Mouse (Mus musculus) CH12.LX (cell line): ENCODE measurements at regions not wholly inside any gene's neighbourhood (a gene's known extent, or its start where the extent isn't known, plus 50 kb on each side); places are given as distances from the start of the nearest gene placed in this dataset.

Experiments used
- DNase-seq: peaks from one replicate; pipeline ENCODE4 v3.0.0-alpha.2; 2013; ENCODE audit errors: extremely low read depth
- H3K27ac ChIP-seq: 2 replicates; pipeline ENCODE4 v1.5.1; 2012; ENCODE audit warnings: low read depth, mild to moderate bottlenecking, control low read depth, moderate library complexity; ENCODE audit not compliant: insufficient read depth
- H3K27me3 ChIP-seq: replicated peaks from 2 replicates; pipeline ENCODE3; 2012; ENCODE audit warnings: inconsistent platforms
- H3K36me3 ChIP-seq, 2 experiments: replicated peaks in 1 of 2; 2 replicates each; pipeline versions ENCODE3 to v1.6.1; 2012; ENCODE audit warnings: inconsistent platforms in 1 of 2, low read length in 1 of 2, mild to moderate bottlenecking in 1 of 2, mixed read lengths in 1 of 2, moderate library complexity in 1 of 2; ENCODE audit not compliant: control insufficient read depth in 1 of 2, insufficient read depth in 1 of 2
- H3K4me1 ChIP-seq, 2 experiments: 2 replicates each; pipeline ENCODE4 v1.6.1; 2012; ENCODE audit warnings: inconsistent platforms in 1 of 2, moderate library complexity in 1 of 2; ENCODE audit not compliant: insufficient read depth in 2 of 2, control insufficient read depth in 1 of 2
- H3K4me2 ChIP-seq: 2 replicates; pipeline ENCODE4 v1.6.1; 2012; ENCODE audit warnings: low read depth, mild to moderate bottlenecking, control low read depth; ENCODE audit not compliant: poor library complexity, insufficient read depth, severe bottlenecking
- H3K4me3 ChIP-seq, 3 experiments: fragments of 150-350 bp in 1 of 3; sonication (generic) in 1 of 3; replicated peaks in 1 of 3; 2 replicates each; pipeline versions ENCODE3 to v1.5.1; 2011 to 2012; ENCODE audit warnings: low read depth in 2 of 3, low read length in 2 of 3, mild to moderate bottlenecking in 2 of 3, moderate library complexity in 2 of 3, control low read depth in 1 of 3, improper control_type of control experiment in 1 of 3, inconsistent platforms in 1 of 3, mixed read lengths in 1 of 3; ENCODE audit not compliant: poor library complexity in 1 of 3
- H3K79me2 ChIP-seq: replicated peaks from 2 replicates; pipeline ENCODE4 v1.6.1; 2012; ENCODE audit warnings: mild to moderate bottlenecking, moderate library complexity; ENCODE audit not compliant: control insufficient read depth, poor library complexity, insufficient read depth, severe bottlenecking; ENCODE audit errors: extremely low read depth
- H3K9ac ChIP-seq: 2 replicates; pipeline ENCODE4 v1.6.1; 2012; ENCODE audit warnings: low read depth, mild to moderate bottlenecking, control low read depth, moderate library complexity; ENCODE audit not compliant: insufficient read depth
- H3K9me3 ChIP-seq: replicated peaks from 2 replicates; pipeline ENCODE3; 2012; ENCODE audit warnings: low read length, inconsistent platforms, mixed read lengths
- CHD1 ChIP-seq: IDR thresholded peaks from 2 replicates; pipeline ENCODE4 v1.6.1; 2012; ENCODE audit warnings: low read depth, low read length, improper control_type of control experiment, inconsistent platforms
- CHD2 ChIP-seq: IDR thresholded peaks from 2 replicates; pipeline ENCODE4 v1.6.1; 2011; ENCODE audit warnings: low read length, improper control_type of control experiment
- CTCF ChIP-seq, 2 experiments: IDR thresholded peaks in 1 of 2; conservative IDR thresholded peaks in 1 of 2; 2 replicates each; pipeline ENCODE4 v1.5.1; 2011 to 2012; ENCODE audit warnings: low read depth in 2 of 2, low read length in 2 of 2, improper control_type of control experiment in 1 of 2, inconsistent platforms in 1 of 2, mild to moderate bottlenecking in 1 of 2, moderate library complexity in 1 of 2
- ELF1 ChIP-seq: IDR thresholded peaks from 2 replicates; pipeline ENCODE4 v1.6.1; 2014; ENCODE audit warnings: low read depth, mild to moderate bottlenecking, inconsistent platforms, low read length, improper control_type of control experiment
- GABPA ChIP-seq: IDR thresholded peaks from 2 replicates; pipeline ENCODE4 v1.6.1; 2012; ENCODE audit warnings: low read depth, low read length, improper control_type of control experiment, inconsistent platforms; ENCODE audit not compliant: insufficient replicate concordance
- HCFC1 ChIP-seq: IDR thresholded peaks from 2 replicates; pipeline ENCODE4 v1.6.1; 2012; ENCODE audit warnings: low read depth, mild to moderate bottlenecking, inconsistent platforms, low read length, improper control_type of control experiment
- IRF4 ChIP-seq: IDR thresholded peaks from 2 replicates; pipeline ENCODE4 v1.6.1; 2014; ENCODE audit warnings: low read depth, mild to moderate bottlenecking, inconsistent platforms, low read length, improper control_type of control experiment
- JUN ChIP-seq: IDR thresholded peaks from 2 replicates; pipeline ENCODE4 v1.6.1; 2011; ENCODE audit warnings: low read depth, mild to moderate bottlenecking, low read length, improper control_type of control experiment, moderate library complexity; ENCODE audit not compliant: insufficient read depth
- KAT2A ChIP-seq: IDR thresholded peaks from 2 replicates; pipeline ENCODE4 v1.6.1; 2012; ENCODE audit warnings: low read length, improper control_type of control experiment, inconsistent platforms; ENCODE audit not compliant: insufficient replicate concordance
- MAFK ChIP-seq: IDR thresholded peaks from 2 replicates; pipeline ENCODE4 v1.6.1; 2011; ENCODE audit warnings: low read length, improper control_type of control experiment; ENCODE audit not compliant: insufficient replicate concordance
- MAX ChIP-seq: IDR thresholded peaks from 2 replicates; pipeline ENCODE4 v1.6.1; 2011; ENCODE audit warnings: low read length, improper control_type of control experiment
- MAZ ChIP-seq: IDR thresholded peaks from 2 replicates; pipeline ENCODE4 v1.6.1; 2012; ENCODE audit warnings: low read depth, mild to moderate bottlenecking, inconsistent platforms, low read length, improper control_type of control experiment, moderate library complexity
- MEF2A ChIP-seq: IDR thresholded peaks from 2 replicates; pipeline ENCODE4 v1.6.1; 2014; ENCODE audit warnings: low read depth, mild to moderate bottlenecking, inconsistent platforms, low read length, improper control_type of control experiment, borderline replicate concordance
- NELFE ChIP-seq: IDR thresholded peaks from 2 replicates; pipeline ENCODE4 v1.6.1; 2011; ENCODE audit warnings: low read depth, low read length, improper control_type of control experiment
- NRF1 ChIP-seq: IDR thresholded peaks from 2 replicates; pipeline ENCODE4 v1.6.1; 2014; ENCODE audit warnings: low read depth, mild to moderate bottlenecking, inconsistent platforms, low read length, improper control_type of control experiment, moderate library complexity
- PAX5 ChIP-seq: IDR thresholded peaks from 2 replicates; pipeline ENCODE4 v1.6.1; 2012; ENCODE audit warnings: low read length, inconsistent platforms, mixed read lengths
- POLR2A ChIP-seq: IDR thresholded peaks from 2 replicates; pipeline ENCODE4 v1.6.1; 2011; ENCODE audit warnings: low read depth, mild to moderate bottlenecking, improper control_type of control experiment, low read length
- POLR2AphosphoS2 ChIP-seq: IDR thresholded peaks from 2 replicates; pipeline ENCODE4 v1.6.1; 2011; ENCODE audit warnings: low read depth, low read length, improper control_type of control experiment
- RCOR1 ChIP-seq: conservative IDR thresholded peaks from 2 replicates; pipeline ENCODE4 v1.6.1; 2012; ENCODE audit warnings: low read depth, mild to moderate bottlenecking, inconsistent platforms, low read length, improper control_type of control experiment
- SIN3A ChIP-seq: IDR thresholded peaks from 2 replicates; pipeline ENCODE4 v1.6.1; 2012; ENCODE audit warnings: low read length, improper control_type of control experiment, inconsistent platforms
- TBP ChIP-seq: conservative IDR thresholded peaks from 2 replicates; pipeline ENCODE4 v1.6.1; 2011; ENCODE audit warnings: low read depth, low read length, improper control_type of control experiment
- TCF12 ChIP-seq: IDR thresholded peaks from 2 replicates; pipeline ENCODE4 v1.6.1; 2014; ENCODE audit warnings: low read depth, mild to moderate bottlenecking, inconsistent platforms, low read length, improper control_type of control experiment
- UBTF ChIP-seq: IDR thresholded peaks from 2 replicates; pipeline ENCODE4 v1.6.1; 2012; ENCODE audit warnings: low read depth, mild to moderate bottlenecking, inconsistent platforms, low read length, improper control_type of control experiment, moderate library complexity
- ZC3H11A ChIP-seq: IDR thresholded peaks from 2 replicates; pipeline ENCODE4 v1.6.1; 2012; ENCODE audit warnings: low read depth, mild to moderate bottlenecking, inconsistent platforms, low read length, improper control_type of control experiment
- ZKSCAN1 ChIP-seq: IDR thresholded peaks from 2 replicates; pipeline ENCODE4 v1.6.1; 2012; ENCODE audit warnings: low read depth, inconsistent platforms, low read length, improper control_type of control experiment, borderline replicate concordance
- ZMIZ1 ChIP-seq: IDR thresholded peaks from 2 replicates; pipeline ENCODE4 v1.6.1; 2012; ENCODE audit warnings: low read depth, mild to moderate bottlenecking, inconsistent platforms, low read length, improper control_type of control experiment
- ZNF384 ChIP-seq: IDR thresholded peaks from 2 replicates; pipeline ENCODE4 v1.6.1; 2012; ENCODE audit warnings: low read depth, low read length, improper control_type of control experiment, inconsistent platforms
- dilution Hi-C: fragments of 300-500 bp; cut with MboI; formaldehyde crosslinking; loops from 2 replicates; pipeline ENCODE4 v1.14.3; 2020; ENCODE audit warnings: low sequenced_read_pairs; ENCODE audit not compliant: extremely low pct_unique_long_range_greater_than_20kb, extremely low pct_ligation_motif_present
- in situ Hi-C: fragments of 300-500 bp; cut with MboI; formaldehyde crosslinking; loops from 3 replicates; pipeline ENCODE4 v1.14.3; 2019; ENCODE audit warnings: low sequenced_read_pairs, low pct_ligation_motif_present, low pct_unique_long_range_greater_than_20kb, mixed read lengths

- DNase-seq: no peak
- TF ChIP-seq ZKSCAN1 (no peak), TBP (no peak), NELFE (no peak), UBTF (no peak), IRF4 (no peak), HCFC1 (no peak), KAT2A (no peak), CHD2 (no peak), ZMIZ1 (no peak), POLR2A (no peak), POLR2AphosphoS2 (no peak), MAFK (no peak), MEF2A (no peak), RCOR1 (no peak), ZC3H11A (no peak), SIN3A (no peak), ELF1 (no peak), NRF1 (no peak), ZNF384 (no peak), MAX (no peak)
- TF ChIP-seq, all 38 proteins: peak for 0
- Histone ChIP-seq H3K9ac (no peak overlapping the region), H3K36me3 (no peaks in the 10 kb centered on the region), H3K4me3 (no peak overlapping the region), H3K4me2 (no peak overlapping the region), H3K9me3 (no peaks in the 10 kb centered on the region), H3K27me3 (no peaks in the 10 kb centered on the region), H3K27ac (no peak overlapping the region), H3K79me2 (no peaks in the 10 kb centered on the region), H3K4me1 (no peaks in the 10 kb centered on the region)
- dilution Hi-C loops: no loop called here
- in situ Hi-C loops: no loop called here
These were observed 663.8 kb upstream of the Chrm3 start for GRCm38 (mm10) chr13:11024441-11024840.

DNA sequence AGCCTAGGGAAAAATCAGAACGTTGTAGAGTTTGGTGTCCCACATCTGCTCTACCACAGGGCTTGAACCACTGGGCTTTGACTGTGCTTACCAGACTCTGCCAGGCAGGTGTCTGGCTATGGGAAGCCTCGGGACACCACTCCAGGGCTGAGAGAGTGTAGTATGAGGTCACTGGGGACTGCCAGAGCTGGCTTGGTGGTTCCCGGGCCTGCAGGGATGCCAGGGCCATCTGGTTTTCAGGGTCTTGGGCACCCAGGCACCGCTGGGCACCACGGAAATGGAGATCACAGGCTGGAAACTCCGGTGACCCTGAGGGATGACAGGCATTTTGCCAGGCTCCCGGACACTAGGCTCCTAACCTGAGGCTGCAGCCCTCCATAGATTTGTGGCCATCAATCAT is 656.9 kb upstream of the Chrm3 start:
- Histone ChIP-seq H3K9ac (no peak overlapping the region), H3K9me3 (no peaks in the 10 kb centered on the region), H3K36me3 (no peaks in the 10 kb centered on the region), H3K4me3 (no peak overlapping the region), H3K79me2 (no peaks in the 10 kb centered on the region), H3K4me1 (no peaks in the 10 kb centered on the region), H3K27me3 (no peaks in the 10 kb centered on the region), H3K4me2 (no peak overlapping the region), H3K27ac (no peak overlapping the region)
- TF ChIP-seq UBTF (no peak), RCOR1 (no peak), ZNF384 (no peak), GABPA (no peak), IRF4 (no peak), POLR2AphosphoS2 (no peak), ZMIZ1 (no peak), MAFK (no peak), KAT2A (no peak), CTCF (conservative IDR thresholded peaks at IDR 0.05 in 1 of 2, IDR thresholded peaks at IDR 0.05 in 1 of 2; ENCODE audit: low read depth in 2 of 2, low read length in 2 of 2) (no peak), HCFC1 (no peak), JUN (no peak), TCF12 (no peak), MAZ (no peak), PAX5 (no peak), CHD1 (no peak), SIN3A (no peak)
- in situ Hi-C loops: no loop called here
- dilution Hi-C loops: no loop called here
- no peak for DNase-seq
